Mouse (Mus musculus) lung, embryonic 16.5 days (tissue): Measurements from ENCODE around the gene Itpka. TPM values are rescaled to one million over a fixed set of nuclear protein-coding genes. Genes with fewer than 3 reads are reported as not detected.

Source experiments
- ATAC-seq: fragments of 200-750 bp; cut with Nextera tagmentation; 2 replicates; pipeline ENCODE4 v1.8.0; 2017; ENCODE audit warnings: low read depth, mild to moderate bottlenecking, moderate library complexity
- H3K27ac ChIP-seq: fragments of 300-500 bp; sonication (generic); 2 replicates; pipeline ENCODE4 v1.5.1; 2014; ENCODE audit warnings: mild to moderate bottlenecking, control low read depth, low read length
- H3K27me3 ChIP-seq: fragments of 300-500 bp; sonication (generic); 2 replicates; pipeline ENCODE4 v1.6.1; 2014; ENCODE audit warnings: low read depth, low read length, mixed read lengths; ENCODE audit not compliant: control insufficient read depth, insufficient read depth
- H3K36me3 ChIP-seq: fragments of 300-500 bp; sonication (generic); 2 replicates; pipeline ENCODE4 v1.6.1; 2014; ENCODE audit warnings: low read length; ENCODE audit not compliant: control insufficient read depth, insufficient read depth
- H3K4me1 ChIP-seq: fragments of 300-500 bp; sonication (generic); replicated peaks from 2 replicates; pipeline ENCODE4 v1.6.1; 2014; ENCODE audit warnings: low read length, mixed read lengths; ENCODE audit not compliant: control insufficient read depth, insufficient read depth
- H3K4me2 ChIP-seq: fragments of 300-500 bp; sonication (generic); 2 replicates; pipeline ENCODE4 v1.6.1; 2014; ENCODE audit warnings: low read depth, low read length, control low read depth
- H3K4me3 ChIP-seq: fragments of 300-500 bp; sonication (generic); 2 replicates; pipeline ENCODE4 v1.5.1; 2014; ENCODE audit warnings: mild to moderate bottlenecking, low read length, control low read depth
- H3K9ac ChIP-seq: fragments of 300-500 bp; sonication (generic); 2 replicates; pipeline ENCODE4 v1.6.1; 2014; ENCODE audit warnings: low read length, control low read depth
- H3K9me3 ChIP-seq: fragments of 300-500 bp; sonication (generic); 2 replicates; pipeline ENCODE4 v1.6.1; 2016; ENCODE audit warnings: low read length; ENCODE audit not compliant: control insufficient read depth
- WGBS: fragments of 180-500 bp; shearing (Covaris S2); extraction: QIAGEN DNeasy Blood & Tissue Kit; methylation state at CpG from one replicate; pipeline ENCODE4 v1.1.7; 2014; 5-methylcytosine and 5-hydroxymethylcytosine counted together
- polyA plus RNA-seq: library from polyadenylated mRNA; unstranded; fragments of >200 nt; fragmentation: Nextera tagmentation; extraction: Ambion mirVana; gene quantifications from 2 replicates; pipeline ENCODE4 v1.2.1, GENCODE M21; 2015

The Itpka gene
- polyA plus RNA-seq, 1 experiment from 2014 or later: 3.0 TPM

DNA sequence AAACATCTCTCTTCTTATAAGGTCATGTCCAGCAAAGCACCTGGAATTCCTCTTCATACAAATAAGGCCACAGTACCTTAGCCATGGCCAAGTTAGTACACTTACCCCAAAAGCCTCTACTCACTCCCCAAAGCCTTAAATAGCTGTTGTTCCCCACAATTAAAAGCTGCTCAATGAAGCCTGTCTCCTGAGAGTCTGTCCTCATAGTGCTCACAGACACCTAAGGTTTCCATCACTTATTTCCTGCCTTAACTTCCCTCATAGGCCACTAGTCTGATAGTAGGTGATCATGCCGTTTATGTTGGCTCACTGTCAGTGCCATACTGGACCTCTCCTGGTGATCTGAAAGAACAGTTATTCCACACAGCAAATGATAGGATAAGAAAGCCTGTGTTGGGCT lies 20.1 kb downstream of the Itpka start:
- Histone ChIP-seq H3K27ac (no peak overlapping the region), H3K9me3 (no peaks in the 10 kb centered on the region), H3K4me1 (peaks cover 3% of the 10 kb centered on the region; the same call in 1 of the 2 replicates), H3K36me3 (peaks cover 9% of the 10 kb centered on the region), H3K9ac (no peak overlapping the region), H3K4me3 (no peak overlapping the region), H3K4me2 (no peak overlapping the region), H3K27me3 (peaks cover 36% of the 10 kb centered on the region)
- no peak for ATAC-seq
- 59% methylated on average over 1 of the region's 1 CpGs for WGBS

DNA sequence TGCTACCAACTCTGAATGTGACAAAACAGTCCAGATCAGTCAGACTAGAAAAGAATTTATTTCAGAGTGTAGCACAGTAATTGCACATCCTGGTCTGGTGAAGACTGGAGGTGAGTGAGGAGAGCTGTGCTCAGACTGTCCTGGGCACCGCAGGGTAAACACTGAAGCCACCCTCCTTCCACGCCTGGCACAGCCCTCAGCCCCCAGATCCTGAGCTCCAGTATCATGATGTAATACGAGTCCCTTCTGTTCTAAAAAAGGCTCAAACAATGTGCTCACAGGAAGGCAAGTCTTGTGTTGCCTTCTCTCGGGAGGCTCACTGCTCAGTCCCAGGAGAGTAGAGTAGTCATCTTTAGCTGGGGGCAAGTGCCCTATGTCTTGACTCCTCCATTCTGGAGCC lies 21.8 kb downstream of the Itpka start:
- ATAC-seq: no peak
- 69% methylated on average over 4 of the region's 4 CpGs for WGBS
- no peaks in the 10 kb centered on the region for H3K4me1 ChIP-seq
- no peaks in the 10 kb centered on the region for H3K9me3 ChIP-seq
- no peak overlapping the region for H3K4me3 ChIP-seq
- H3K36me3 ChIP-seq: peaks cover 15% of the 10 kb centered on the region
- H3K27ac ChIP-seq: no peak overlapping the region
- peaks cover 19% of the 10 kb centered on the region for H3K27me3 ChIP-seq
- H3K9ac ChIP-seq: no peak overlapping the region
- H3K4me2 ChIP-seq: no peak overlapping the region

DNA sequence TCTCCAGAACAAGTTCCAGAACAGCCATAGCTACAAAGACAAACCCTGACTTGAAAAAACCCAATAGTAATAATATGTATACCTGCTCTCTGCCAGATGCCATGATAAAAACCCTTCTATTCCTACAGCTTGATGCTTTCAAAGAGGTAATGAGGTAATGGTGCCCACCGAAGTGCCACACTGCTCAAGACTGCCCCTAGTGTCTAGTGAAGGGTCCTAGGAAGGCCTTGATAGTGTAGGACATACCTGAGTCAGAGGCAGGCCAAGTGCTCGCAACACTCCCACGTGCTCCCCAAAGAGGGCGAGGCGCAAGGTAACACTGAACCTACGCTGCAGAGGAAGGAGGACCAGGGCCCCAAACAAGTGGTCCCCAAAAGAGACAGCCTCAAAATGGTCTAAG lies 25.1 kb downstream of the Itpka start:
- WGBS: 93% methylated on average over 6 of the region's 6 CpGs
- no peak; the same call in 1 of the 2 replicates for ATAC-seq
- Histone ChIP-seq H3K36me3 (peaks cover 25% of the 10 kb centered on the region), H3K4me3 (no peak overlapping the region), H3K4me2 (no peak overlapping the region), H3K27ac (no peak overlapping the region), H3K9me3 (no peaks in the 10 kb centered on the region), H3K9ac (no peak overlapping the region), H3K27me3 (no peaks in the 10 kb centered on the region), H3K4me1 (no peaks in the 10 kb centered on the region)

- ATAC-seq: peak; percentile 98
- peaks cover 2% of the 10 kb centered on the region; the same call in 1 of the 2 replicates for H3K36me3 ChIP-seq
- no peaks in the 10 kb centered on the region for H3K9me3 ChIP-seq
- peak within 1 kb of the TSS; percentile 71 for H3K9ac ChIP-seq
- peak within 1 kb of the TSS; percentile 63 for H3K4me2 ChIP-seq
- 0 out of 2 replicates have a peak, but pooled peaks cover 4% of the 10 kb centered on the region for H3K4me1 ChIP-seq
- H3K4me3 ChIP-seq: peak within 1 kb of the TSS; percentile 74
- H3K27me3 ChIP-seq: no peaks in the 10 kb centered on the region
- WGBS: under 1% methylated on average over 44 of the region's 44 CpGs
- peak within 1 kb of the TSS; percentile 53 for H3K27ac ChIP-seq
Observed at GRCm38 (mm10) chr2:119787206-119787883, 45.2 kb downstream of the Itpka start, which contains the start of gene Rpap1. Gene Rpap1 (minus strand): TSS chr2:119787537.

GRCm38 (mm10) chr2:119789996-119790395 lies 47.9 kb downstream of the Itpka start:
- H3K36me3 ChIP-seq: no peaks in the 10 kb centered on the region
- H3K27me3 ChIP-seq: no peaks in the 10 kb centered on the region
- no peak overlapping the region for H3K4me2 ChIP-seq
- no peaks in the 10 kb centered on the region for H3K9me3 ChIP-seq
- no peak overlapping the region for H3K4me3 ChIP-seq
- no peak overlapping the region for H3K9ac ChIP-seq
- no peak overlapping the region for H3K27ac ChIP-seq
- 79% methylated on average over 2 of the region's 2 CpGs for WGBS
- no peak for ATAC-seq
- 0 out of 2 replicates have a peak, but pooled peaks cover 4% of the 10 kb centered on the region for H3K4me1 ChIP-seq

DNA sequence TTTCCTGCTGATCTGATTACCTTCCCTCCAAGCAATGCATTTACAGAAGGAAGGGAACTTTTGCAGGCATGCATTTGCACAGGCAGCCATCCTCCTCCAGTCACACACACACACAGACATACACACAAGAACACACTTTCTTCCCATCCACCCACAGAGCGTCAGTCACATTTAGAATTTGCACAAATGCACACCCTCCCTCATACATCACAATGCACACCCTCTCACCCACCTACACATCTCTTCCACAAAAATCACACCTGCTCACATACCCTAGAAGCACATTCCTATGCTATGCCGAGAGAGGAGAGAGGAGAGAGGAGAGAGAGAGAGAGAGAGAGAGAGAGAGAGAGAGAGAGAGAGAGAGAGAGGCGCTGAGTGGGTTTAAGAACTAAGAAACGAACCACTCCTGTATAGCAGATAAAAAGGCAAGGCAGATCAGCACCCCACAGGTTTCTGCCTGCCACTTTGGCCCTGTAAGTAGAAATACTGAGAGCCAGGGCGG lies 55.2 kb downstream of the Itpka start, which contains the start of gene Tyro3:
Gene Tyro3, plus strand, starts transcription at position 455 of the 505 bp plus-strand sequence.
- Histone ChIP-seq H3K27me3 (no peaks in the 10 kb centered on the region; the same call in 1 of the 2 replicates), H3K27ac (no peak within 1 kb of the TSS), H3K36me3 (no peaks in the 10 kb centered on the region), H3K4me2 (0 out of 2 replicates have a peak within 1 kb of the TSS, but pooled peaks have one; percentile 0), H3K9ac (no peak within 1 kb of the TSS), H3K4me3 (no peak within 1 kb of the TSS), H3K9me3 (no peaks in the 10 kb centered on the region), H3K4me1 (peaks cover 20% of the 10 kb centered on the region)
- 61% methylated on average over 5 of the region's 5 CpGs for WGBS
- ATAC-seq: no peak

- ATAC-seq: peak; percentile 53
- peaks cover 29% of the 10 kb centered on the region for H3K4me1 ChIP-seq
- no peaks in the 10 kb centered on the region; the same call in 1 of the 2 replicates for H3K27me3 ChIP-seq
- no peak overlapping the region for H3K9ac ChIP-seq
- H3K9me3 ChIP-seq: no peaks in the 10 kb centered on the region
- 11% methylated on average over 13 of the region's 13 CpGs for WGBS
- no peak overlapping the region for H3K27ac ChIP-seq
- H3K4me3 ChIP-seq: no peak overlapping the region
- no peaks in the 10 kb centered on the region for H3K36me3 ChIP-seq
- peak overlapping the region; percentile 97; the same call in 1 of the 2 replicates for H3K4me2 ChIP-seq
Observed at GRCm38 (mm10) chr2:119798246-119798927, 56.2 kb downstream of the Itpka start.

DNA sequence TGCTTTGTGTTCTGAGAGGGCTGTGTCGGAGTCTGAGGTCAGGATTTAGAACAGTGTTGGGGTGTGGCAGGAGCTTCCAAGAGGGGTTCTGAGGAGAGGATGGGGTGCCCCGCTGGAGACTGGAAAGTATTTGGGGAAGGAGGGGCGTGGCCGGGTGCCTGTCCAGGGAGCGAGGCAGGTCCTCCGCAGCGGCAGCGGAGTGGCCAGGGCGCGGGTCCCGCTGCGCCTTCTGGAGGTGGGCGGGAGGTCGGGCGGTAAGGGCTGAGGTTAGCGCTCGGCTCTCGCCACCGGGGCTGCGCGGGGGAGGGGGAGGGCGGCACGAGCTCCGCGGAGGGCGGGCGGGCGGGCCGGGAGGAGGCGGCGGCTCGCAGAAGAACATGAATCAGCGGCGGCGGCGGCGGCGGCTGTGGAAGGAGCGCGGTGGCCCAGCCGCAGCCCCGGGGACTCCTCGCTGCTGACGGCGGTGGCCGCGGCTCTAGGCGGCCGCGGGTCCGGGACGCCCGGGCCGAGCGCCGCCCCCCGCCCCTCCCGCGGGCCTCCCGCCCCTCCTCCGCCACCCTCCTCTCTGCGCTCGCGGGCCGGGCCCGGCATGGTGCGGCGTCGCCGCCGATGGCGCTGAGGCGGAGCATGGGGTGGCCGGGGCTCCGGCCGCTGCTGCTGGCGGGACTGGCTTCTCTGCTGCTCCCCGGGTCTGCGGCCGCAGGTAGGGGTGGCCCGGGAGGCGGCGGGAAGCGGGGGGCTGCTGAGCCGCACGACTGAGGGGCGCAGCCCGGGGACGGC lies 57.2 kb downstream of the Itpka start:
- 0% methylated on average over 36 of the region's 89 CpGs for WGBS
- Histone ChIP-seq H3K4me3 (peak overlapping the region; percentile 85), H3K9me3 (no peaks in the 10 kb centered on the region), H3K27ac (peak overlapping the region; percentile 59), H3K4me2 (peak overlapping the region; percentile 97), H3K36me3 (no peaks in the 10 kb centered on the region), H3K27me3 (no peaks in the 10 kb centered on the region; the same call in 1 of the 2 replicates), H3K4me1 (peaks cover 29% of the 10 kb centered on the region), H3K9ac (peak overlapping the region; percentile 88)
- ATAC-seq: peak; percentile 84
